Mouse (Mus musculus) liver, postnatal 0 days (tissue): ENCODE measurements at regions not wholly inside any gene's neighbourhood (a gene's known extent, or its start where the extent isn't known, plus 50 kb on each side); places are given as distances from the start of the nearest gene placed in this dataset.

Experiments
- CTCF ChIP-seq: sonication (generic); IDR thresholded peaks from 2 replicates; pipeline ENCODE4 v1.5.1; 2016; ENCODE audit warnings: antibody characterized with exemption, low read depth
- EP300 ChIP-seq: IDR thresholded peaks from 2 replicates; pipeline ENCODE4 v1.6.1; 2016; ENCODE audit warnings: antibody characterized with exemption, low read depth, mild to moderate bottlenecking

DNA sequence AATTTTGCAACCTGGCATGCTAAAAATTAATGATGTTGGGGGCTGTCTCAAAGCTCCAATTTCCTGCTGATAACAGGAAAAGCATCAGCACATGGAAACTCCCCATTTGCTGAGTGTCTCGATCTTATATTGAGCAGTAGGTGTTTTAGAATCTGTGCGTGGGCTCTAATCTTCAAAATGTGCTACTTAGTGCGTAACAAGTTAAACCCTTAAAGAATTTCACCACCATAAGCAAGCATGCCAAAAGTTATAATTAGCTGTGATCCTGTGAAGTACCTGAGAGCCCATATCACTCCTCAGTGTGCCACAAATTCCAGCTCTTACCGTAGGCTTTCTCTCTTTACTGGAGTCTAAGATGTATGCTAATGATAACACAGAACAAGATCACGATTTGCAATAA, 137.5 kb upstream of the Rgmb start:
- TF ChIP-seq EP300 (no peak), CTCF (no peak)
